Mouse (Mus musculus) heart, adult 2 months (tissue): ENCODE data around the gene 4930451I11Rik. TPM values are rescaled to one million over a fixed set of nuclear protein-coding genes. Genes with fewer than 3 reads are reported as not detected.

Experiments used
- DNase-seq, 2 experiments: peaks; one replicate each; pipeline ENCODE4 v3.0.0; 2021
- H3K27ac ChIP-seq: fragments of 200-600 bp; 2 replicates; pipeline ENCODE4 v1.8.1; 2022
- H3K27me3 ChIP-seq: fragments of 200-500 bp; 2 replicates; pipeline ENCODE4 v1.6.1; 2012; ENCODE audit warnings: mild to moderate bottlenecking, low read length, inconsistent platforms, mixed read lengths; ENCODE audit not compliant: control insufficient read depth, insufficient read depth
- H3K36me3 ChIP-seq: fragments of 200-500 bp; 2 replicates; pipeline ENCODE4 v1.6.1; 2012; ENCODE audit warnings: low read length, inconsistent platforms; ENCODE audit not compliant: control insufficient read depth, insufficient read depth
- H3K4me1 ChIP-seq: fragments of 200-500 bp; 2 replicates; pipeline ENCODE4 v1.6.1; 2011; ENCODE audit warnings: low read length; ENCODE audit not compliant: control insufficient read depth, insufficient read depth
- H3K4me3 ChIP-seq: fragments of 200-600 bp; 2 replicates; pipeline ENCODE4 v1.8.1; 2022
- H3K79me2 ChIP-seq: fragments of 200-500 bp; replicated peaks from 2 replicates; pipeline ENCODE4 v1.6.1; 2012; ENCODE audit warnings: mild to moderate bottlenecking, inconsistent platforms, low read length, moderate library complexity, mixed read lengths; ENCODE audit not compliant: control insufficient read depth, insufficient read depth
- H3K9ac ChIP-seq: fragments of 200-500 bp; 2 replicates; pipeline ENCODE4 v1.6.1; 2012; ENCODE audit warnings: low read depth, mild to moderate bottlenecking, control low read depth, inconsistent platforms, low read length, mixed read lengths
- CTCF ChIP-seq: fragments of 200-600 bp; IDR thresholded peaks from 2 replicates; pipeline ENCODE4 v1.8.1; 2022; ENCODE audit warnings: antibody characterized with exemption, mild to moderate bottlenecking, moderate library complexity
- EP300 ChIP-seq: fragments of 200-500 bp; IDR thresholded peaks from 2 replicates; pipeline ENCODE4 v1.6.1; 2011; ENCODE audit warnings: low read depth, low read length, control low read depth; ENCODE audit not compliant: insufficient read depth
- POLR2A ChIP-seq: fragments of 200-500 bp; IDR thresholded peaks from 2 replicates; pipeline ENCODE4 v1.6.1; 2011; ENCODE audit warnings: mild to moderate bottlenecking, low read depth, low read length, control low read depth; ENCODE audit not compliant: insufficient read depth
- WGBS: fragments of 180-500 bp; shearing (Covaris S2); methylation state at CpG from one replicate; pipeline ENCODE4 v1.1.7; 2018; 5-methylcytosine and 5-hydroxymethylcytosine counted together
- intact Hi-C: fragments of 180-260 bp; cut with DNase I; formaldehyde crosslinking; loops from one replicate; pipeline ENCODE4 v1.15.1; 2025
- polyA plus RNA-seq: library from polyadenylated mRNA; depleted of rRNA; stranded (reverse); fragments of >200 nt; gene quantifications from 2 replicates; pipeline ENCODE4 v1.2.3, GENCODE M21; 2012
- total RNA-seq, 2 experiments: library from RNA; stranded (reverse); gene quantifications; 2 replicates each; pipeline ENCODE4 v1.2.3; 2021

4930451I11Rik gene
- total and polyA plus RNA-seq, 3 experiments = not detected

DNA sequence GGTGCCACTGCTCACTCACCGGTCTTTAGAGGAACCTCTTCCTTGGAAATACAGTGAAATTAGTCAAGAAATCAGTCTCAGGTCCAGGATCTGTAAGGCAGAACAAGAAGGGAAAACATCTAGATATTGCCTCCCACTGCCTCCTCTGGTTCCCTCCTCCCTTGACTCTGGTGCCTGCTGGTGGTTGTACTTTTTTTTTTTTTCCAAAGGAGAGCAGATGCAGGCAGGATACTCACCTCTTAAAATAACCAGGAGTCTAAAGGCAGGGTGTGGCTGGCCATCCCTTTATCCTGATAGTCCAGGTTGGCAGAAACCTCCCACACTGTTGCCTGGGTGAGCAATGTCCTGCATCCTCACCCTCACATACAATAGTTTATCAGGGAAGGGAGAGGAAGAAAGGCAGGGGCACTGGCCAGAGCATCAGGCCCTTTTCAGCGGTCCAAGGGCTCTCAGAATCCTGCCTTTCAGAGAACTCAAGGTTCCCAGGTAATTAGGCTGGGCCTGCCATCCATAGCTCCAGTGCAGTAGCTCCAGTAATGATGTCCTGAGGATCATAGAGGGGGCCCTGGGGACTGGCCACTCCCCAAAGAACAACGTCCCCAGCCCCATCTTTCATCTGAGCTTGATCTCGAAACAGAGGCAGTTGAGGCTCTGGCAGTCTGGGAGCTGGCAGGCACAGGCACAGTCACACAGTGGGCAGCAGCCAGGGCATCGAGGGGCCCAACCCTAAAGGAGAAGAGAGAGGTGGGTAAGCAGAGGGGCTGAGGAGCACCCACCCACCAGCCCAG, 31.0 kb downstream of the 4930451I11Rik start:
- TF ChIP-seq EP300 = no peak
- TF ChIP-seq CTCF = 0 out of 2 replicates have a peak, but pooled peaks have one; percentile 4
- Histone ChIP-seq H3K79me2 (no peaks in the 10 kb centered on the region), H3K4me1 (peaks cover 5% of the 10 kb centered on the region), H3K36me3 (peaks cover 7% of the 10 kb centered on the region), H3K27ac (peak overlapping the region; percentile 100), H3K27me3 (no peaks in the 10 kb centered on the region), H3K9ac (peak overlapping the region; percentile 87), H3K4me3 (peak overlapping the region; percentile 76)
- DNase-seq = no peak
- intact Hi-C loops = no loop called here
- WGBS = 59% methylated on average over 5 of the region's 5 CpGs

DNA sequence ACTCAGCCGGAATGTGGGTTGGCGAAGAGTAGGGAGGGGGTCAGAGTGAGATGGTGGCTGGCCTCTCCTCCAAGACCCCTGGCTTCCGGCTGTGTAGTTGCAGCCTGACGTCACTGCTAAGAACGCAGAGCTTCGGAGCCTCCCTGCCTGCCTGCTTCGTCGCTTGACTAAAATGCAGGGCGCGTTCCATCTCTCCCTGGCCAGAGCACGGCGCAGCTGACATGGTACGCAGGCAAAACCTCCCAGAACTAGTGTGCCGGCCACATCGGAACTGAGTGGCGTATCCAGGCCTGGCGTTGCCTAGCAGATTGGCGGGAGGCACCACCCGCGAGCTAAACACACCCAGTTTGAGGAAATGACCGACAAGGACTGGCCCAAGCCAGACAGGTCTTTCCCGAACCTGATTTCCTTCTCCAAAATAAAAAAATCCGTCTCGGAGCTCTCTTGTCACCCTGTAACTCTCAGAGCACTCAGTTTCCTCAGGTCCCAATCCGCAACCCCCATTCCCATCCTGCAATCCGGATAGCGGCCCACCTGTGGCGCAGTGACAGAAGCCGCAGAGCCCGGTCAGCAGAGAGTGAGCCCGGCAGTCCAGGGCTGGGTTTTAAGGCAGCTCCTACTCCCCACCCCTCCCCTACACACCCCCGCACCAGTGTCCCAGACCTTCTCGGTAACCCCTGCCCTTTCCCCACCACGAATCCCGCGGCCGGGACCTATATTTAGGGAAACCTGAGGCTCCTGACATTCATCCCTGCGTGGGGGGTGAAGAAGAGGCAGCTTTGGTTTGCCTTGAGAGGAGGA, 31.8 kb downstream of the 4930451I11Rik start:
- 0 out of 2 replicates have a peak, but pooled peaks have one; percentile 44 for TF ChIP-seq EP300
- TF ChIP-seq CTCF = peak; percentile 66
- TF ChIP-seq POLR2A = peak; percentile 90
- peak overlapping the region; percentile 100 for H3K27ac ChIP-seq
- peaks cover 5% of the 10 kb centered on the region for H3K4me1 ChIP-seq
- peak overlapping the region; percentile 87 for H3K9ac ChIP-seq
- peak in 1 of 2 experiments; percentile 88 for DNase-seq
- peak overlapping the region; percentile 76 for H3K4me3 ChIP-seq
- H3K36me3 ChIP-seq = peaks cover 9% of the 10 kb centered on the region
- under 1% methylated on average over 36 of the region's 38 CpGs for WGBS
- intact Hi-C loops = loop anchor here (2.0 kb wide), 3 partner anchors 19 to 39 kb away; partner anchors contain the start of gene Tbx6
- no peaks in the 10 kb centered on the region for H3K27me3 ChIP-seq
- H3K79me2 ChIP-seq = no peaks in the 10 kb centered on the region

DNA sequence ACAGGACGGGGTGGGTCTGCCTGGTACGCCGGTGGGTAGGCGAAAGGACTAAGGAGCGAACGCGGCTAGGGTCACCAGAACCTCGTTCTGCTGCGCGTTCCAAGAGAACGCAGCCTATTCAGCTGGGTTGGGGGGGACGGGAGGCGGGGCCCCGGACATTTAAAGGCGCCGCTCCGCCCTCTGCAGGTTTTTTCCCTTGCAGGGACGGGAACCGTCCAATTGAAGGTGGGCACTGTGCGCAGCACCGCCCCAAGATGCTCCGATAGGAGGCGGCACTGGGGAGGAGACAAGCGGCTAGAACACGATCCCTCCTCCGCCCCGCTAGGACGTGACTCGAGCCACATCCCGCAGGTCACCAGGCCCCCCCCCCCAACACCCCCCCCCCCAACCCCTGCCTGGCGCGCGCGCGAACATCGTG, 32.4 kb downstream of the 4930451I11Rik start:
- peaks cover 15% of the 10 kb centered on the region for H3K36me3 ChIP-seq
- peak; percentile 95 to 99 for DNase-seq
- intact Hi-C loops = loop anchor here (2.0 kb wide), 3 partner anchors 18 to 38 kb away; partner anchors contain the start of gene Tbx6
- H3K9ac ChIP-seq = peak overlapping the region; percentile 87
- peak overlapping the region; percentile 100 for H3K27ac ChIP-seq
- H3K4me1 ChIP-seq = peaks cover 5% of the 10 kb centered on the region
- H3K4me3 ChIP-seq = peak overlapping the region; percentile 94
- TF ChIP-seq CTCF = peak; percentile 64; the same call in 1 of the 2 replicates
- TF ChIP-seq POLR2A = peak; percentile 100
- TF ChIP-seq EP300 = peak; percentile 61; the same call in 1 of the 2 replicates
- no peaks in the 10 kb centered on the region for H3K79me2 ChIP-seq
- under 1% methylated on average over 32 of the region's 36 CpGs for WGBS
- H3K27me3 ChIP-seq = no peaks in the 10 kb centered on the region

GRCm38 (mm10) chr7:126798127-126799049, 33.1 kb downstream of the 4930451I11Rik start:
- TF ChIP-seq EP300 (no peak), POLR2A (0 out of 2 replicates have a peak, but pooled peaks have one; percentile 10), CTCF (no peak)
- Histone ChIP-seq H3K9ac (peak overlapping the region; percentile 84), H3K79me2 (no peaks in the 10 kb centered on the region), H3K36me3 (peaks cover 17% of the 10 kb centered on the region), H3K4me1 (peaks cover 5% of the 10 kb centered on the region), H3K4me3 (peak overlapping the region; percentile 94), H3K27me3 (no peaks in the 10 kb centered on the region), H3K27ac (peak overlapping the region; percentile 99)
- WGBS = under 1% methylated on average over 40 of the region's 40 CpGs
- peak in 1 of 2 experiments; percentile 50 for DNase-seq
- intact Hi-C loops = loop anchor here (2.0 kb wide), 3 partner anchors 18 to 38 kb away; partner anchors contain the start of gene Tbx6
